Mouse (Mus musculus) hindlimb bud, embryonic 11.5 days (tissue): ENCODE measurements around the gene Slc1a4.

Source experiments
- DNase-seq: peaks from one replicate; pipeline ENCODE4 v3.0.0-alpha.2; 2012; ENCODE audit warnings: low read depth, low spot score; ENCODE audit errors: extremely low spot score

Slc1a4 gene

DNA sequence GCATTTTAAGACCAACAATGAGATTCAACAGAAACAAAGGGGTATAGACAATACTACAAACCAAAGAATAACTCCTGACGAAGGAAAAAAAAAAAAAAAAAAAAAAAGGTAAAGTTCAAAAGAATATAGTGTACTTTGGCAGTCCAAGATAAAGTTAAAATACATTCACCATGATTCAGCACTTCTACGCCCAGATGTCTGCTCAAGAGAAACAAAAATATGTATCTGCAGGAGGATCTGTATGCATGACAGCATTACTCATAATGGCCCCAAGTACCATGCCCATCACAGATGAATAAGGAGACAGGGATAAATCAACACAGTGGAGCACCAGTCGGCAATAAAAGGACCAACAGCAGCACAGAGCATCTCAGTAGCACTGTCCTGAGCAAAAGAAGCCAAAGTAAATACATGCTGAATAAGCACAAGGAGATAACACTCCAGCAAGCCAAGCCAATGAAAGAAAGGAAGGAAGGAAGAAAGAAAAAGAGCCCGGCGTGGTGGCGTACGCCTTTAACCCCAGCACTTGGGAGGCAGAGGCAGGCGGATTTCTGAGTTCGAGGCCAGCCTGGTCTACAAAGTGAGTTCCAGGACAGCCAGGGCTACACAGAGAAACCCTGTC lies 7.3 kb downstream of the Slc1a4 start:
- DNase-seq = no peak

DNA sequence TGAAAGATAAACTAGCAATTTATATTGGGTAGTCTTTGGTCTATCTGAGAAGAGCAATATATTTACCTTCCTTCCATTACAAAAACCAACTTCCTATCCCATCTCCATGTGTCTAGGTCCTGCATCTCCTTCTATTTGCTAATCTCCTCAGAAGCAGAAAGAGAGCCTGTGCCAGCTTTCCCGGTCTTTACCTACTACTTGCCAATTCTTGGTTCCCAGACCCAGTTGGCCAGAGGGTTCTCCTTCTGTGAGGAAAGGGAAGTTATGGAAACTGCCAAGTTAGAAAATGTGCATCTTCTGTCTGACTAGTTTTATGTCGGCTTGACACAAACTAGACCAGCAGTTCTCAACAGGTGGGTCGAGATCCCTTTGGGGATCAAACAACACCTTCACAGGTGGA lies 8.5 kb downstream of the Slc1a4 start:
- no peak for DNase-seq

DNA sequence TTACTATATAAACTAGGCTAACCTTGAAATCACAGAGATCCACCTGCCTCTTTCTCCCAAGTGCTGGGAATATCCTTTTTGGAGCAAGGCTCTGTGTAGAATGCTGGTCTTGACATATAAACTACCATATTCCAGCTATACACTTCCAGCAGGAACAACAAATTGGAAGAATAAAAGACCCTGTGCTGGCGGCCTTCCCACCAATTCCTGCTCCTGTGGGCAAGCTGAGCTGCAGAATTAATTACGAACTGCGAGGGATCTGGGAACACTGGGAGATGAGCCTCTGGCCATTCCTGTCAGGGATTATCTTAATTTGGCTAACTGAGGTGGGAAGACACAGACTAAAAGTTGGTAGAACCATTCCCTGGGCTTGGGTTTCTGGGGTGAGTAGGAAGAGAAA lies 10.1 kb downstream of the Slc1a4 start:
- DNase-seq = no peak

DNA sequence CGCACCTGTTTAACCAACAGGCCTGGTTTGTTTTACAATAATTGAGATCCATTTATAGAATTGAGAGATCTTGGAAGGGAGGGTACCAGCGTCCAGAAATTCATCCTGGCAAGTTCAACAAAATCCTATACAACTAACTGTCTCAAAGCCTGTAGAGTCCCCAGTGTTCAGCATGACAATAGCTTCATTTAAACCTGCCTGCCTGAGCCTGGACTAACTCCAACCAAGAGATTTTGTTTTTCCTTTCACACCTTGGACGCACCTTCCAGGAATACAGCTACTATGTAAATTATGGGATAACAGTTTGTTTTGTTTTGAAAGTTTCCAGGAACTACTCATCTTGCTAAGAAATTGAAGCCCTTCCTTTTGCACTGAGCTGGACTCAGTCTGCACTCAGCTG lies 11.9 kb downstream of the Slc1a4 start:
- DNase-seq = no peak

DNA sequence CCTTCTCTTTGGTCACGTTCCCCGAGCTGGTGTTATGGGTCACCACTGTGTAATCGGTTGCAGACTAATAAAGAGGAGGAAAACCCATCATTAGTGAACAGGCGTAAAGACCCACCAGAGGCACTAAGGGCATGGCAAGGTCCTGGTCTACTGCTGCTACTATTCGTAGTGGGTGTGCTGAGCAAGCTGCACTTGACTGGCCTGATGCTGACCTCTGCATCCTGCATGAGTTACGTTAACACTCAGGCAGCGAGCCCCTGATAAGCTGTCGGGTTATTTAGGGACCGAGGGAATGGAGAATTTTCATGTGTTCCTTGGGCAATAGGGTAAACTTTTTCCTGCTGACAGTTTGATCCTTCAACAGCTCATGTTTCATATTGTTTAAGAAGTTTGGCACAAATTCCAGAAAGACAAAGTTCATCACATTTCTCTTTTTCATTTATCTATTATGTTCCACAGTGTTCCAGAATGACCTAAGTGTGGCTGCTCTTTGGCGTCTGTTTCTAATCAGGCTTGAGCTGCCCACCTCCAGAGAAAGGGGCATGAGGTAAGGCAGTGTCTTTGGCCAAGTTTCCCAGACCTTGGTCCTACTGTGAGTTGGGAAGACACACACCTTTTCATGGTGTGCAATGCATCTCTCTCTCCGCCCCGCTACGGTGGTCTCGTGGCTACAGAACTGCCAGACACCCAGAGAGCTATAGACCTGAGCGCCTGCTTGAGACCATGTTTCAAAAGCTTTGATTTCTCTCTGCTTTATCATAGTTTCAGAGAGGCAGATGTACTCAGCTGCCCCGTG lies 13.7 kb downstream of the Slc1a4 start:
- no peak for DNase-seq

DNA sequence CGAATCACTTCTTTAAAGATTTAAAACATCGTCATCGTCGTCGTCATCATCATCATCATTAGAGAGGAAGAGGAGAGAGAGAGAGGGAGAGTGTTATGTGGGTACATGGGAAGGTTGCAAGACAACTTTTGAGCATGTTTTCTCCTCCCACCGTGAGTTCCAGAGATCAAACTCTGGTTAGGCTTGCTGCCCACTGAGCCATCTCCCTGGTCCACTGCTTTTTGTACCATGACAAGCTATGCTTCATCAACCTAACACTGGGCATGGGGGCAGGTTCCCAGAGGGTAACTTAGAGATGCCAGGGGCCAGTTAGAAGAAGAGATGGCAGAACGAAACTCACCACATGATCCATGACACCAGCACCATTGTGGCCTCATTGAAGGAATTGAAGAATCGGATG lies 18.9 kb downstream of the Slc1a4 start:
- DNase-seq = no peak

DNA sequence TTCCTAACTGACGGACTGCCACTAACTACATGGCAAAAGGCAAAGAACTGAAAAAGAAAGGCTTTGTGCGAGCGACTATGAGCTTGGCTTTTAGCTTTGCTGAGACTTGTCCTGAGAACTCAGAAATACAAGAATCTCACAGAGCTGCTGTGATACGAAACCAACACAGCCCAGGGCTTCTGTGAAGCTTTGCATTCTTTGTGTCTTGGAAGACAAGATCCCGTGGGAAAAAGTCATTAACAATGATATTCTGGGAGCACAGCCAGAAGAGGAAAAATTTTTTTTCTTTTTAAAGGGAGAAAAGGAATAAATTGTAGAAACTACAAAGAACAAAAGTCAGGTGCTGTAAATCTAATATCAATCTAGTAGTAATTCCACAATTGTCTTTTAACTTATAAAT lies 23.5 kb downstream of the Slc1a4 start:
- DNase-seq = no peak

DNA sequence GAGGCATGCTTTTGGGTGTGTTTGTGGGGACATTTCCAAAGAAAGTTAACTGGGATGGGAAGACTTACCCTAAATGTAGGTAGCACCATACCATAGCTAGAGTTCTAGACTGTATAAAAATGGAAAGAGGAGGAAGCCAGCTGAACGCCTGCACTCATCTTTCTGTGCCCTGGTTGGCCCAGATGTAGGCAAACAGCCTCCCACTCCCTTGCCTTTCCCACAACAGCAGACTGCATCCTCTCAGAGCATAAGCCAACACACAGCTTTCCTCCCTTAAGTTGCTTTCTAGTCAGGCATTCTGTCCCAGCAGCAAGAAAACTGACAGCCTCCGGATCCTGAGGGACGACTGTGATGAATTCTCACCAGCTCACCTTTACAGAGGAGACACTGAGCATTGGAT lies 25.1 kb downstream of the Slc1a4 start:
- DNase-seq = no peak

DNA sequence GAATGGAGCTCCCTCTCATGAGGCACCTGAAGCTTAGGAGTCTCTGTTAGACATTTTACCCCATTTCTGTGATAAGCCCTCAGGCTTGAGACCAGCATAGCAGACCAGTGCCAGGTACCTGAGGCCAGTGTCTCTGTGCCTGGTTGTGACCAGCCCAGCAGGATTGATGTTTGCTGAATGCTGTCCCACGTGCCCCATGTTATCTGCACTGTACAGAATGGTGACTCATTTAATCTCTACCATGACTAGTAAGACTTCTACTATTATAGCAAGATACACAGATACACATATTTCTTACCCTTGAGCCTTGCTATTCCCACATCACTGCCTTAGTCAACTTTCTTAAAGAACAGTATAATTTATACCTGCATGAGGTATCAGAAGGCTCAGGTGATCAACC lies 26.9 kb downstream of the Slc1a4 start:
- DNase-seq = no peak

DNA sequence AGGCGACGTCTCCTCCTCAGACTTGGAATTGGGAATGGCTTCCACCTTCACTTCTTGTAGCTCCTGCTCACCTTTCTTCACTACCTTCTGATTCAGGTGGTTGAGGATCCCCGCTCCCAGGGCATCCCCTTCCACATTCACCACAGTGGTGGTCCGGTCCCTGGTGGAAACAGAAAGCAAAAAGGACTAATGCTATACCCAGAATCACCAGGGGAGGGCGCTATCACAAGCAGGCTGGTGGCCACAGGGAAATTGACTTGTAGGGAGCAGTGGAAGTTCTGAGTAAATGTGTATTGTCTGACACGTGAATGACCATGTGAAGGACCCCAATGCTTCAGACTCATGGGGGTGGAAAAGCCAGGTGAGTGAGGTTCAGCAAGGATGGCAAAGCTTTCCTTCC lies 28.2 kb downstream of the Slc1a4 start:
- DNase-seq = no peak

DNA sequence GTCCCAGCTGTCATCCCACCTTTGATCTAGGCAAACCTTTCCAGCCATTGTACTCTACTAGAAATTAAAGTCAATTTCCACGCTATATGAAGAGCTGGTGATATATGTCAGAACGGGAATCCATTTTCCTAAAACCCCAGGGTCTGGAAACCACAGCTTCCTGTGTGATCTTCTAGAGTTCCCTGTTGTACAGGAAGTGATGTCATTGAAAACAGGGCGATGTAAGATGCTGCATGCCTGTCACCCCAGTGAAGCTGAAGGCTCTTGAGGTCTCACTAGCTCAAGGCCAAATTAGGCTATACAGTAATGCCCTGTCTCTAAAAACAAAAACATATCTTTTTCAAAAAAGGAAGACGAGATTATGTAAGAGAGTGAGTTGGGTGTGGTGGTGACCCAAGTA lies 31.2 kb downstream of the Slc1a4 start:
- DNase-seq = no peak

DNA sequence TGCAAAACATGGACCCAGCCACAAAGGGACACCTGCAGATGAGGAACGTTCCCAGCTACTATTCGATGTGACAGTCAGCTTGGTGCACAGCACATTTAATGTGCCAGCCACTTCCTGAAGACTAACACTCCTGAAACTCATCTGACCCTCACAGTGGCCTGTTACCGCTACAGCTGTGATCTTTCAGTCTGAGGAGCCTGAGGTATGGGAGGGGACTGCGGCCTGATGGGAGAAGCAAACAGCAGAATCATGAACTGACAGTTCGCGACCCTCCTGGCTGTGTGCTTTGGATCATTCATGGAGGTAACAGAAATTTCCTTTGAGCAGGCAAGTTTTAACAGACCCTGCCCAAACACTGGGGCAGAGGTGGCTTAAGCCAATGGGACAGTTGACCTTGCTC lies 31.7 kb downstream of the Slc1a4 start:
- no peak for DNase-seq

DNA sequence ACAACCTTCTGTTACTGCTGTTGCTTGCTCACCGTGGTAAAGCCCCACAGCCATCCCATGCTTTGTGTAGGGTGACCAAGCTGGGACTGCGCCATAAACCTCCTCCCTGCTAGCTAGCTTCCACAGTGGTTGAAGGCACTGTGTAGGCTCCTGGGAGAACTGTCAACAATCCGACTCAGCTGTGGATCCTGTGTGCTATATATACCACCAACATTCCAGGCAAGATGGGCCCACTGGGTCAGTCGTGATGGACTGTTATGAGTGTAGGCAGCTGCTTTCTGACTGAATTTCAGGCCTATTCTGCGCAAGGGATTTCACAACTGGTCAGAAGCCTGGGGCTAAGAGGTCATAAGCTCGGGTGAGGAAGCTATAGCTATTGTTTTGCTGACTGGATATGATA lies 32.6 kb downstream of the Slc1a4 start:
- DNase-seq = no peak

DNA sequence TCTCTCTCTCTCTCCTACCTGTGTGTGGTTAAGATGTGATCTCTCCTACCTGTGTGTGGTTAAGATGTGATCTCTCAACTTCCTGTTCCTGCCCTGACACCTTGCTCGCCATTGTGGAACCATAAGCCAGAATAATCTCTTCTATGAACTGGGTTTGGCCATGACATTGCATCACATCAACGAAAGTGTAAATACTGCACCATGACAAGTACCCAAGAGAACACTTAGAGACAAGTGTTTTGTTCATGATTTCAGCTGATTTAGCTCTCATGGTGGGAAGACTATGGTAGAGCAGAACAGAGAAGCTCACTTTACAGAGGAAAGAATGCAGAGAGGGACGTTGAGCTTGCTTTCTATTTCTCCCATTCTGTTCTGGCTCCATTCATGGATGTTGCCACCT lies 48.0 kb downstream of the Slc1a4 start:
- DNase-seq = no peak

DNA sequence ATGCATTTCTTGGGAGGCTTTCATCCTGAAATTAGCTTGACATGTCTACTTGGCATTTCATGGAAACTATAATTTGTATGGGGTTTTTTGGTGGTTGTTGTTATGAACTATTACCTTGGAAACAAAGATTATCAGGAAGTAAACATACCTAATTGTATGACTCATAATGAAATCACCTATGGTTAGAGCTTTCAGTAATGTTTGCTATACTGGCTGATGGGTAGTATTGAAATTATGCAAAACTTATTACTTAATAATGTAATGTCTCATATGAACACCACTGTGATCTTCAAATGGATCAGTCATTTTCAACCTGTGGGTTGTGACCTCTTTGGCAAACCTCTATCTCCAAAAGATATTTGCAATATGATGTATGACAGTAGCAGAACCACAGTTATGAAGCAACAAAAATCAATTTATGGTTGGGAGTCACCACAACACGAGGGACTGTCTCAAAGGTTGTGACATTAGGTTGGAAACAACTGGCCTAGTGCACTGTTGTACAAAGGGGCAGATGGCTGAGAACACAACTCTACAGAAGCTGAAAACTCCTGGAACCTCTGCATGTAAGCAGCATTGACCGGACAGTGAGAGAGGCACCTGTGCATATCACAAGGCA lies 49.8 kb downstream of the Slc1a4 start:
- DNase-seq = no peak

DNA sequence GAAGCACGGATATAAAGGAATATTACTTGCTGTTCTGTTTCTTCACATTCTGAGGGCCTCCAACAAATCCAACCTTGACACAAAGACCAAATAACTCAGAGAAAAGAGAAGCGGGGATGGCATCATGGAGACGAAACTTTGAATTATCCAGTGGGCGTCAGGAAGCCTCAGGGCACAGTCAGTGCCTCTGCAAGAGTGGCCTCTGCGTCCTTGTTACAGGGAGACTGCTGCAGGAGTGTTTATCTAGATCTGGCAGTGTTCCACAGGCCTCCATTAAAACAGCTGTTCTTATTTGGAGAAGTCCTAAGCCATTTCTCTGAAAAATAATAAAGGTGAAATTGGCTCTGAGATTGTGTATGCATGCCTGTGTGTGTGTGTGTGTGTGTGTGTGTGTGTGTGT lies 51.5 kb downstream of the Slc1a4 start:
- no peak for DNase-seq

DNA sequence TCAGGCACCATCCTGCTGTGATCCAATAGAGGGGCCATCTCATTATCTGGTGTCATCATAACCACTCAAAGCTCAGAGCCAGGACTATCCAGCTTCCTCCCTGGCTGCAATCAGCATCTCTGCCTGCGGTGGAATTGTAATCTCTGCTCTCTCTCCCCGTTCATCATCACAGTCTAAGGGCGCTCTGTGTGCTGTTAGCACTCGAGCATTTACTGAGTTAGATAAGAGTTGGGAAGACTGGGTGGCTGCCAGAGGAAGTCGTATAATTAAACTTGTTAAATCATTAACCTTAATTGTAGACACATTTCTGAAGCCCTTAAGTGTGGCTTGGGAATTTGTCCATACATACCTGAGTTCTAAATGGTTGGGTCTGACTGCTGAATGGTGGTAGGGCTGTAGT lies 53.8 kb downstream of the Slc1a4 start:
- no peak for DNase-seq

DNA sequence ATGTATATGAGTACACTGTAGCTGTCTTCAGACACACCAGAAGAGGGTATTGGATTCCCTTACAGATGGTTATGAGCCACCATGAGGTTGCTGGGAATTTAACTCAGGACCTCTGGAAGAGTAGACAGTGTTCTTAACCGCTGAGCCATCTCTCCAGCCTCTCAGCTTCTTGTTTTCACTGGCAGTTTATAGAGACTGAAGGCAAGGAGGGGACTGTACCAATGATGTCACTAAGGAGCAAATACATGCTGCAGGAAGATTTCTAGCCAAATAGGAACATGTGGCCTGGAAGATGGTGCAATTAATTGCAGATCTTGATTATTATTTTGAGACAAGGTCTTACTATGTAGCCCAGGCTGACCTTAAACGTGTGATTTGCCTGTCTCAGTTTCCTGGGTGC lies 55.4 kb downstream of the Slc1a4 start:
- no peak for DNase-seq

DNA sequence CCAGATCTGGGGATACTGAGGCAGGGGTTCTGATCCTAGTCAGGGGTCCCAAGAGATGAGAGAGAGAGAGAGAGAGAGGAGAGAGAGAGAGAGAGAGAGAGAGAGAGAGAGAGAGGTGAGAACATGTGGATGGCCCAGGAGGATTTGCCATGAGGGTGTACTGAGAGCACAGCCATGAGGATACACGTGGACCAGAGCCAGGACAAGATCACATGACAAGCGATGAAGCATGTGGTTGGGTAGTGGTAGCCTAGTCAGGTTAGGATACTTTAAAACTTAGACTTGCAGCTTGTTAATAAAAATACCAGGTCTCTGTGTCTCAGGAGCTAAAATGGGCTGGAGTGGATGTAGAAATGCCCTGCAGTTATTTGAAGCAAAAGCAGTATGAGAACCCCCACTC lies 56.5 kb downstream of the Slc1a4 start:
- DNase-seq = no peak

DNA sequence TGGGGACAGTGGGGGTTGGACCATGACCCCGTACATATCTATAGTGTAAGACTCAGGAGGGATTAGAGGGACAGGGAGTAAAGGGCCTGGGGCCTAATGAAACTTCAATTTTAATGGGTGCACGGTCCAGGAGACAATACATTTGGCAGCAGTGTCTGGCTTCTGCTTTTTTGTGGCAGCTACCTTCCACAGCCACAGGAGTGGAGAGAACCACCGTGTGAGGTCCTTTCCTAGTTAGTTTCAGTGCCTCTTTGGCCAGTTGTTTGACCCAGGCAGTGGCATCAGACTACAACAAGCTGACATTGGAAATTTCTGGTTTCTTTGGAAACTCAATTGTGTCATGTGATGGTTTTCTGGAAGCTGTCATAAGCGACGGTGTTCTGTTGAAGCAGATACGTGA lies 62.6 kb downstream of the Slc1a4 start:
- no peak for DNase-seq

DNA sequence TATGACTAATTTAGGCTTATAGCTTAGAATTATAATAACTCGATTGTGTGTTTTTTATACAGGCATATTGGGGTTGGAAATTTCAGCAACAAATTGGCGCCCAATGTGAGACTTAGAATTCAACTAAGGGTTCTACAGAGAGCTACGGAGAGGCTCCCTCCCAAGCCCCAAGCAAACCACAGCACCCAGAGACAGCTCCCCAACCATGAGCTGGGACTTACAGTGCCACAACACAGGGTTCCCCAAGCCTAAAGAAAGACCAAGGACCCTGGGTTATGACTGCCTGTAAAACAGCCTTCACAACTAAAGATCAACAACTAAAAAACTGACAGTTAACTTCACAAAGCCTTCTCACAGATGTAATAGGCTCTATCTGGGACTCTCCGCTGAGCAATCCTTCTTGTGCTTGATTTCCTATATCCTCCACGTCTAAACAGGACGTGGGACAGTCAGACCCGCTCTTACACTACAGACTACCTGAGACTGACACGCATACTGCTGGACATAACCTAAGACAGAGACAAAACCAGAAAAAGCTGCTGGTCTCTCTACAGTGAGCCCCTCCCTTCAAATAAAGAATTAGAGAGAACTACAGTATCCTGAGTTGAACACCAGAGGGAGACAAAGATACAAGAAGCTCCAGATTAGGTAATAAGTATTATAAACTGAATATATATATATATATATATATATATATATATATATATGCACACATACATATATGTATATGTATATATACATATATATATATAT lies 69.7 kb downstream of the Slc1a4 start:
- no peak for DNase-seq

DNA sequence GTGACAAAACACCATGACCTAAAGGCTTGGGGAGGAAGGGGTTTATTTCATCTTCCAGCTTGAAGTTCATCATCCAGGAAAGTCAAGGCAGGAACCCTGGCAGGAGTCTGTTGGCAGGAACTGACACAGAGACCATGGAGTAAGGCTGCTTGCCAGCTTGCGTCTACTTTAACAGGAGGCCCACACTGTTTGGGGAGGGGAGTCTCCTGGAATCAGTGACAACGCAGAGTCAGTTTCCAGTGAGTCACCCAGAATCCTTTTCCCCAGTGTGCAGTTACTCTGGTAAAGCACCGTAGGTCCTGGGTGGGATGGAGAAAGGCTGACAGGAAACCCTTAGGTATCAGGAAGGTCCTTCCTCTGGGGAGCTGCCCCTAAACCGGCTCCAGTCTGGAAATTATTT lies 77.7 kb downstream of the Slc1a4 start:
- DNase-seq = no peak
